Mouse (Mus musculus) brain, embryonic 14.5 days (tissue): ENCODE measurements around the gene Tha1. TPM values are rescaled to one million over a fixed set of nuclear protein-coding genes. Genes with fewer than 3 reads are reported as not detected.
A peak's percentile ranks its signal among the peaks of the same experiment; 100 is the strongest.

Source experiments
- DNase-seq: peaks from one replicate; pipeline ENCODE4 v3.0.0-alpha.2; 2011; ENCODE audit warnings: low read depth
- CTCF ChIP-seq: fragments of 200-500 bp; IDR thresholded peaks from 2 replicates; pipeline ENCODE4 v1.5.1; 2012; ENCODE audit warnings: inconsistent platforms, mild to moderate bottlenecking, moderate library complexity, borderline replicate concordance; ENCODE audit not compliant: insufficient read depth, insufficient read length; ENCODE audit errors: extremely low read depth
- POLR2A ChIP-seq: fragments of 200-500 bp; IDR thresholded peaks from 2 replicates; pipeline ENCODE4 v1.6.1; 2012; ENCODE audit warnings: mild to moderate bottlenecking, inconsistent platforms, borderline replicate concordance; ENCODE audit not compliant: poor library complexity, insufficient read depth, insufficient read length, severe bottlenecking; ENCODE audit errors: extremely low read depth
- polyA plus RNA-seq: library from polyadenylated mRNA; depleted of rRNA; stranded (reverse); fragments of >200 nt; gene quantifications from 2 replicates; pipeline ENCODE4 v1.2.3, GENCODE M21; 2012

Gene Tha1
- polyA plus RNA-seq, 1 experiment: 5.5 TPM

DNA sequence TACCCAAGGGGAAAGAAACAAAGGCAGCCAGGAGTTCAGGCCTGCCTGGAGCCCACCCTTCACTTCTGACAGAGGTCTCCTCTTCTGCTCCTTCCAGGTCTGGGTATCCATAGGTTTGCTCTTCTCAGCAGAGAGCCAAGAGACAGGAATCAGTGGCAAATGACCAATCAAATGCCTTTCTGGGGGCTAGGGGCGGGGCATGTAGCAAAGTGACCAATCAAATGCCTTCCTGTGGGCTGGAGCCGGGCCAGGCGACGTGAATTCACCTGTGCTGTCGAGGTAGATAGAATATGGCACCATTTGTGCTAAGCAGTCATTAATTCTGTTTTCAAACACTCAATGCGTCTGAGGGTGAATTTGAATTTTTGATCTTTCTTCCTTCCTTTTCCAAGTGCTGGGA, 18.9 kb upstream of the Tha1 start:
- TF ChIP-seq CTCF: no peak
- no peak for TF ChIP-seq POLR2A
- DNase-seq: no peak

DNA sequence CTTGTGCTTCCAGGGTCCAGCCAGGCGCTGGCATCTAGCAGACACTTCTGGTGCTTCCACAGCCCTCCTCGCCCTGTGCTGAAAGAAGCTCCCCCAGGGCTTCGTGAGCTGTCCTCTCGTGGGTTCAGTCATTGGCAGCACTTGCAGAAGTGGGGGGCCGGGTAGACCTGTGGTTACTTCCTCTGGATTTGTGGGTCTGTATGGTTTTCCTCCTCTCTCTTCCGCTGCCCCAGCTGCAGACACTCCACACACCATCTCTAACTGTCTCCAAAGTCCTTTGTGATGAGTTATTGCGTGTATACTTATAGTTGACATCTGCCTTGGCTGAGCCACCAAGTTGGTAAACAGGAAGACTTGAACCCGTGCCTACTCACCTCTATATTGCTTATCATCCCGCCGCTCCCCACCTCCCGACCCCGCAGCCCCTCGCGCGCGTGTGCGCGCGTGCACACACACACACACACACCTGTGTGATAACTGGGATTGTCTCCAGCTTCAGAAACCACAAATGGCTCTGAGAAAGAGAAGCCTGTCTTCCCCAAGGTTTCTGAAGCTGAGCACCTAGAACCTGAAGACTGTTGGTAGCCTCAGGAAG, 18.4 kb upstream of the Tha1 start:
- TF ChIP-seq POLR2A: no peak
- TF ChIP-seq CTCF: no peak
- no peak for DNase-seq

DNA sequence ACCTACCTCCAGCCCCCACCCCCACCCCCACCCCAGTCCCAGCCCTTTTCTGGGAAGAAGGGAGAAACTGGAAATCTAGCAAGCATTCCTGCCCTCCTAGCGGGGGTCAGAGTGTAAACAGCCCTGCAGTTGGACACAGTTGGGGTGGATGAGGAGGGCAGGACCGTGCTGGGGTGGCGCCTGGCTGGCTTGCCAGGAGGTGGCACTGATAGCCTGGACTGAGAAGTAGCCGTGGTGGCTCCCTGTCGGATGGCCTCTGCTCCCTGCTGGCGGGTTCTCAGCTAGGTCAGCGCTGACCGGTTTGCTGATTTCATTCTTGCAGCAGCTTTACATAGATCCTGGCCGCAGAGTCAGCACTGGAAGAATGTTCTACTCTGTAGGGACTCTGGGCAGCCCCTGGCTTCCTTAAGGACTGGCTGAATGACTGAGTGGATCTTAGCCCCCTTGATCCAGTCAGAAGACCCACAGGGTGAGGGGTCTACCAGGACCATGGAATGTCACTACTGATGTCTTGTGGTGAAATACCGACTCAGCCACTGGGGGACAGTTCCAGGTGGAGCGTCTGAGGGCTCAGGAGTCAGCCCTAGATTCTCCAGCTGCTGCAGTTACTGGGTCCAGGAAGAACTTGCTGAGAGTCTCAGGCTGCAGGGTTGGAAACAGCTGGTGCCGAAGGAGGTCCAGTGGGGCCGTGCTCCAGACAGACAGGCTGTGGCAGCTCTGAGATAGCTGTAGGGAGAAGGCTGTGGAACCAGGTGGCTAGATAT, 17.4 kb upstream of the Tha1 start:
- DNase-seq: peak; percentile 36
- TF ChIP-seq CTCF (peak; percentile 38; the same call in 1 of the 2 replicates), POLR2A (no peak)

DNA sequence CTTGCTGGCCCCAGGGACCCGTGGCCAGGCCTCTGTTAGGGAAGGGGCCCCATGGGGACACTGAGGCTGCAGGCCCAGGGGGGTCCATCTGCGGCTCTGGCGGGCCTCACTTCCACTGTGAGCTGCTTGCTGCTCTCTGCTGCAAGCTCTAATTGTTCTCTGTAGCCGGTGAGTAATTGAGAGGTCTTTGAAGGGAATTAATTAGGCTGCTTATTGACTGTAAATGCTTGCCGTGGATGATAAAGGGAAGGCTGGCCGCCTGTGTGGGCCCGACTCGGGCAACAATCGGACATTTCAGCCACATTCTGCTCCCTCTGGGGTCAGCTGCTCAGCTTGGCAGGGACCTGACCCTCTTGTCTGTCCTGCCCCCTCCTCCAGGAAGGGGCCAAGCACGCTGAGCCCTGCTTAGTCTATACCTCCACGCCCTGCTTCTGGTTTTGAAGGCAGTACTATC, 16.6 kb upstream of the Tha1 start:
- no peak for TF ChIP-seq CTCF
- TF ChIP-seq POLR2A: no peak
- peak; percentile 89 for DNase-seq

DNA sequence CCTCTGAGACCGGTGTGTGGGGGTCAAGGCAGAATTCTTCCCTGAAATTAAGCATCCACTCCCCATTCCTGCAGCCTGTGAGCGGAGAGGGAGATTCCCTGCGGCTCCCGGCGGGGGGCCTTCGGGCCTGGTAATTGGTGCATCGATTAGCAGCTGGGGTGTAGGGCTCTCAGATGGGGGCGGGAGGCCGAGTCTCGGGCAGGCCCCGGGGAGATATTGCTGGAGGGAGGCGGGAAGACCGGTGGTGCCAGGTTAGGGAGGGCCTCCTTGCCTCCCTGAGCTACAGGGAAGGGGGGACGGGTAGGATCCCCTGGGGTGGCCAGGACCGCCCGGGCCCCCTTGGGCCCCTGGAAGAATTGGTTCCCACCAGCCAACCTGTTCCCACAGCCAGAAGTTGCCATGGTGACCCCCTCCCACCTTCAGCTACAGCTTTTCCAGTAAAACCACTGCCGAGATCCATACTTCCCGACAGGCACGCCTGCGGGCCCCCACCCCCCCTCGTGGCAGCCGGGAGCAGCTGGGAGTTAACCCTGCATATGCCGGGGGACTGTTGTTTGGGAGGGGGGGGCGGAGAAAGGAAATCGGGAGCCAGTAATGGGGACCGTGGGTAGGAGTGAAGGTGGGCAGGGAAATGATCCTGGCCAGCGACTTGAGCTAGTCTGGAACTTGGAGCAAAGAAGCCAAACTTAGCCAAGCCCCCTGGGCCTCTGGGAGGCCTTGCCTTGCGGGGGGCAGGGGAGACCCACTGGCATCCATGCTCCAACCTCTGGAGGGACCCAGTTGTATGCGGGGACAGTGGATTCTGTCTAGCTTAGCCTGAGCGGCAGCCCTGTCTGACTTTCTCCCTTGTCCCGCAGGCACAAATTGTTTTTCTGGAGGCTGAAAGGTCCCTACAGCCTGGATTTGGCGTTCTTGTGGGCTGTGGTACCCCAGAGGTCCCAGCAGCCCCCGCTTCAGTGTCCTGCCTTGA, 15.9 kb upstream of the Tha1 start:
- TF ChIP-seq POLR2A (no peak), CTCF (no peak)
- peak; percentile 70 for DNase-seq

DNA sequence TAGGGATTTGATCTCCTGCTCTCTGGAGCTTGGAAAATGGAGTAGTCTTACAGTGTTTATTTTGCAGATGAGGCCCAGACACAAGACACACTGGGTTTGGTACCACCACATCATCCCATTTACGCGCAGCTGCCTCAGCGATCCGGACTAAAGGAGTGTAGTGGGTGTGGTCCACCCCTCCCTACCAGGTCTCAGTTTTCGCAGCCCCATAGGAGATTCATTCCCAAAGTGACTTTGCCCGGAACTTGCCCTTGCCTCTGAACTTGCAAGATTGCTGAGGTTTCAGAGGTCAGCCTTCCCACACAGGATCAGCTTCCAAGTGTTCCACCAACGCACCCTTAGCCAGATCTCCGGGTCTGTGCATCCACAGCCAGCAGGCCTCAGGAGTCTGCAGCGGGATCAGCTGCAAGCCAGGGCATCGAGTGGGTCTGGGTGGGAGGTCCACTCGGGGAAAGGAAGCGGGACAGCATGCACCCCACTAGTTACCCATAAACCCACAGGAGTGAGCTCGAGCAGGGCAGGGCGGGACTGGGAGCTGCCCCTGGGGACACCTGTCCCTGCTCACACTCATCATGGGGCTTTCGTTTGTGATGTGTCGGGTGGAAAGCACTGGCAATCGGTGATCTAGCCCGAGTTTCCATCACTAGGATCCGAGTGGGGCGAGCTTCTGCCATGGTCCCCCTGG, 15.0 kb upstream of the Tha1 start:
- no peak for TF ChIP-seq CTCF
- no peak for TF ChIP-seq POLR2A

DNA sequence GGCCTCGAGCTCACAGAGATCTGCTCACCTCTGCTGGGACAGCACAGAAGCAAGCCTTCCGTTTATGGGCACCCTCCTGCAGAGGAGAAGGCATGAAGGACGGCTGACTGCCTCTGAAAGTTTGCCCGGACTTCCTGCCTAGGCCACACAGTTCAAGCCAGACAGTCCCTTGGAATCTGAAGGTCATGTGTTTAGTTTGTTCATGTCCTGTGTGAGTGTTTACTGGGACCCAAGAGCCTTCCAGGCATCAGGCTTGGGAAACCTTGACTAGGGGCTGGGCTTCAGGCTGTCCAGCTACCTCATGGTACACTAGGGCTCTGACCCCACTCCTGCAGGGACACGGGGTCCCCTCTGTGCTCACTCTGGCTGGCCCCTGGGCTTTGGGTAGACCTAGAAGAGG, 12.7 kb upstream of the Tha1 start:
- no peak for DNase-seq

More for the DNA sequence above, 15.0 kb upstream of the Tha1 start:
- no peak for DNase-seq

DNA sequence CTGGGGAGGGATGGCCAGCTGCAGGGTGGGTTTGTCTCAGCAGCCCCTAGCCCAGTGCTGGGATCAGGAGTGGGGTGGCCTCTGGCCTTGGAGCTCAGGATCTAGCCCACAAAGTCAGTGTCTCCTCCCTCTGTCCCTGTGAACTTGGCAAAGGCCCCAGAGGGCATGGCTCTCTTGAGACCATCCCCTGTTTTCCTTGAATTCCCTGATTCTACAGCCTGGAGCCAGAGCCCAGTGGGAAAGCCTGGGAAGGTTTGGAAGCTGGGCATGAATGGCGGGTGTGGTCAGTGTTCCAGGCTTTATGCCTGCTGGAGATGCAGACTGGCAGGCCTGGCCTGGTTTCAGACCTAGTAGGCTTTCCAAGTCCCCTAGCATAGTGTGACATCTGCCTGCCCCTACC, 8.9 kb upstream of the Tha1 start:
- TF ChIP-seq POLR2A (no peak), CTCF (no peak)
- no peak for DNase-seq

More for the DNA sequence above, 12.7 kb upstream of the Tha1 start:
- no peak for TF ChIP-seq CTCF
- no peak for TF ChIP-seq POLR2A

DNA sequence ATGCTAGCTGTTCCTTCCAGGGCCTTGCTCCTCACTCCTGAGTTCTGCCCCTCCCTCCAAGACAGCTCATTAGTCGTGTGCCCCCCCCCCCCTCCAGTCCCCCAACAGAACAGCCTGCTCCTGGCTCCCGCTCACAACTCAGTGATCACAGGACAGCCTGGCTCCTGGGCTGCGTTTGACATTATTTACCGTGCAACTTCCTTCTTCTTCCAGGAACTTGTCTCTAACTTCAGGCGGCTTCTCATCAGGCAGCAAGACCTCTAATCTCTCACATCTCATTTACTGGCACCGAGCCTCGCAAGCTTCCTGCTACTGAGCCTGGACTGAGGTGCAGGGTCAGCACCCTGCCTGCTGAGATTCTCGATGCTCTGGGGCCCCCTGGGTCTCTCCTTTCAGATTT, 8.5 kb upstream of the Tha1 start:
- peak; percentile 18 for DNase-seq
- no peak for TF ChIP-seq CTCF
- no peak for TF ChIP-seq POLR2A

DNA sequence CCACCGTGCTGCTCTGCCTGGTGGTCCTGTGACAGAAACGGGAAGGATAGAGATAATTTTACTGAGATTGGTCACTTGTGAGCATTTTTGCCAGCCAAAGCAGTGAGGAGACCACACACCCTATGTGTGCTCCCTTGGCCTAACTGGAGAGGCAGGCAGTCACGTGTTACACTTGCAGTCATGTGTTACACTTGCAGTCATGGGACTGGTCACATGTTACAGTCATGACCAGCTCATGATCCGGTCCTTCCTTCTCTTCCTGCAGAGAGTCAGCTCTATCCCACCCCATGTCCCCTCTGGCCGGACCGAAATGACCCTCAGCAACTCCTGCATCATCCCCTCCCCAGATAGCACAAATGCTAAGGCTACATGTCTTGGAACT, 7.7 kb upstream of the Tha1 start:
- no peak for DNase-seq
- TF ChIP-seq CTCF: no peak
